Mouse (Mus musculus): ENCODE measurements at regions not wholly inside any gene's neighbourhood (a gene's known extent, or its start where the extent isn't known, plus 50 kb on each side); places are given as distances from the start of the nearest gene placed in this dataset.

DNA sequence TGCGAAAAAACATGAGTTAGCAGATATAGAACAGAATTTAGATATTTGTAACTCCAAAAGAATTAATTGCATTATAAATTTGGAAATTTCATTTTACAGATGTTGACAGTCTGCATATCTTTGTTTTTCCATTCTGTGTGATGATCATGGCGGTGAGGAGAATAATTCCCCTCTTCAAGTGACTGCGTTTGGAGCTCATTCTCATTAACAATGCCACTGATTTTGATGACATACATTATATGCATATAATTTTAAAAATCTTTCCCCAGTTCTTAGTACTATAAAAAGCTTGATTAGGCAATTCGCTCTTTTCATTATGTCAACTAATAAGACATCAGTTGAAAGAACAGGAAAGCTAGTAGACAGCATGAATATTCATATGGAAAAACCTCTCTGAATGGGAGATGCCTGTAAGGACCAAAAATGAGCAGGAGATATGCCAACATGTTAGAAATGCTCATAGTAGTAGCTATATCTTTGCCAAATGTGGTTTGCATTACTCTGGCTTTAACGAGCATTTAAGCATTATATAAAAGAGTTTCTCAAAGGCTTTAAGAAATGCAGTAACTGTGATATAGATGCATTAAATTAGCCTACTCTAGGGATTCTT, 849.2 kb upstream of the Cldn34c4 start:
- ATAC-seq (ENCODE audit: low read depth) = no peak
- Histone ChIP-seq H3K27me3 (no peaks in the 10 kb centered on the region), H3K9ac (no peak overlapping the region), H3K9me3 (no peaks in the 10 kb centered on the region), H3K4me1 (replicated peaks) (no peaks in the 10 kb centered on the region), H3K36me3 (no peaks in the 10 kb centered on the region), H3K4me3 (no peak overlapping the region), H3K4me2 (no peak overlapping the region), H3K27ac (replicated peaks) (no peak overlapping the region)
- 85% methylated on average over 5 of the region's 5 CpGs for WGBS

DNA sequence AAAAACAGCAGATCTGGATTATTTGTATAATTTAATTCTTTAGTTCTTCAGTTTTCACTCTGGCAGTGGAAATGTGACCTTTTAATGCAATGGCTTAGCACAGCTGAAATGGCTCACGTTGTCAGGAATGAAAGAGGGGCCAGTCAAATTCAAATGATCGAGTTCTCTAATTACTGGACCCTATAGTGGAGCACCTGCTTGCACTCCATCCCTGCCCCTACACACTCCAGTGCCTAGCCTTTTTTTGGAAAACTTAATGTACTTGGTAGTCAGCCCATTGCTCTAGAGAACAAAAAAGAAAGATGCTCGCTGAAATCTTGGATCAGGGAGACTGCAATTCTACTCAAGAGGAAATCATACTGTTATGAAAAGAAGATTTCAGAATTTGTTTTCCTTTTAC, 841.0 kb upstream of the Cldn34c4 start:
- H3K36me3 ChIP-seq = no peaks in the 10 kb centered on the region
- H3K4me1 ChIP-seq (replicated peaks) = no peaks in the 10 kb centered on the region
- no peak for ATAC-seq (ENCODE audit: low read depth)
- no peak overlapping the region for H3K4me3 ChIP-seq
- no peaks in the 10 kb centered on the region for H3K27me3 ChIP-seq
- 23% methylated on average over 3 of the region's 3 CpGs for WGBS
- H3K9ac ChIP-seq = no peak overlapping the region
- no peaks in the 10 kb centered on the region for H3K9me3 ChIP-seq
- H3K4me2 ChIP-seq = no peak overlapping the region
- no peak overlapping the region for H3K27ac ChIP-seq (replicated peaks)

DNA sequence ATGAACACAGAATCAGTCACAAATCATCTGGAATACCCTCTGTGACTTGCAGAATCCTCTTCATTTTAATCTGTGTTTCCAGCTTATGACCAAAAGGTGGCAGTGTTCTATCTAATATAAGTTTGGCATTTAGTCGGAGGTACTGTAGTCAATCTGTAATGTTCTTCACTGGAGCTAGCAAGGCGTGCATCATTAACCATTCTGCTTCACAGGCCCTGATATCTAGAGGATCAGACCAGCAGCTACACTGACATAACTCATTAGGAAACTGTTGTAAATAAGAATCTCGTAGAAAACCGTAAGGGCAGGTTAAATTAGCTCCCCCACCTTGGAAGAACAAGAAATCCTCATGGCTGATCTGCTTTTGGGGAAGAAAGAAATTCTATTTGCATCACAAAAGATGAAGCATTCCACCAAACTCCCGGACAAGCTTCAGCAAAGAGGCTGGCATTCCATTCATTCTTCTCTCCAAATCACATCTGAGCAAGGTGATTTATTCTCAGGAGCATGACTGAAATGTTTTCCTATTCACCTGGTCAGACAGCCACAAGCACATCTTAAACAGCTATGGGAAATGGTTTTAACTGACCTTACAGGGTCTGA, 840.0 kb upstream of the Cldn34c4 start:
- Histone ChIP-seq H3K4me1 (replicated peaks) (no peaks in the 10 kb centered on the region), H3K27me3 (no peaks in the 10 kb centered on the region), H3K9me3 (no peaks in the 10 kb centered on the region), H3K36me3 (no peaks in the 10 kb centered on the region), H3K27ac (replicated peaks) (no peak overlapping the region), H3K4me3 (no peak overlapping the region), H3K9ac (no peak overlapping the region), H3K4me2 (0 out of 2 replicates have a peak overlapping the region, but pooled peaks have one; percentile 22)
- peak; percentile 63; the same call in 1 of the 2 replicates for ATAC-seq (ENCODE audit: low read depth)
- 9% methylated on average over 5 of the region's 5 CpGs for WGBS
